Mouse (Mus musculus) limb, embryonic 13.5 days (tissue): ENCODE measurements at regions not wholly inside any gene's neighbourhood (a gene's known extent, or its start where the extent isn't known, plus 50 kb on each side); places are given as distances from the start of the nearest gene placed in this dataset.

Experiments used
- ATAC-seq: fragments of 200-750 bp; cut with Nextera tagmentation; 2 replicates; pipeline ENCODE4 v1.8.0; 2017; ENCODE audit warnings: low read depth, moderate number of reproducible peaks, moderate TSS enrichment; ENCODE audit not compliant: low FRiP score
- H3K27ac ChIP-seq: fragments of 300-500 bp; sonication (generic); 2 replicates; pipeline ENCODE4 v1.5.1; 2015; ENCODE audit warnings: inconsistent platforms, mild to moderate bottlenecking, moderate library complexity
- H3K27me3 ChIP-seq: fragments of 300-500 bp; sonication (generic); 2 replicates; pipeline ENCODE4 v1.6.1; 2015; ENCODE audit warnings: mild to moderate bottlenecking, inconsistent platforms
- H3K36me3 ChIP-seq: fragments of 300-500 bp; sonication (generic); 2 replicates; pipeline ENCODE4 v1.6.1; 2015; ENCODE audit warnings: inconsistent platforms, mild to moderate bottlenecking, moderate library complexity
- H3K4me1 ChIP-seq: fragments of 300-500 bp; sonication (generic); 2 replicates; pipeline ENCODE4 v1.6.1; 2015; ENCODE audit warnings: inconsistent platforms
- H3K4me2 ChIP-seq: fragments of 300-500 bp; sonication (generic); replicated peaks from 2 replicates; pipeline ENCODE4 v1.6.1; 2015; ENCODE audit warnings: inconsistent platforms, mild to moderate bottlenecking, moderate library complexity
- H3K4me3 ChIP-seq: fragments of 300-500 bp; sonication (generic); 2 replicates; pipeline ENCODE4 v1.5.1; 2015; ENCODE audit warnings: moderate library complexity, mild to moderate bottlenecking, inconsistent platforms
- H3K9ac ChIP-seq: fragments of 300-500 bp; sonication (generic); 2 replicates; pipeline ENCODE4 v1.6.1; 2015; ENCODE audit warnings: mild to moderate bottlenecking, inconsistent platforms
- H3K9me3 ChIP-seq: fragments of 300-500 bp; sonication (generic); 2 replicates; pipeline ENCODE4 v1.6.1; 2016; ENCODE audit warnings: inconsistent platforms
- WGBS: fragments of 180-500 bp; shearing (Covaris S2); methylation state at CpG from one replicate; pipeline ENCODE4 v1.1.7; 2015; 5-methylcytosine and 5-hydroxymethylcytosine counted together

GRCm38 (mm10) chrX:13344701-13345100, 63.9 kb downstream of the Ddx3x start:
- WGBS, result 3% methylated on average over 5 of the region's 5 CpGs
- H3K4me2 ChIP-seq, result peak overlapping the region; percentile 53
- H3K27ac ChIP-seq, result peak overlapping the region; percentile 87
- peak overlapping the region; percentile 50; the same call in 1 of the 2 replicates for H3K9ac ChIP-seq
- H3K4me1 ChIP-seq, result peaks cover 25% of the 10 kb centered on the region
- H3K36me3 ChIP-seq, result no peaks in the 10 kb centered on the region
- peaks cover 22% of the 10 kb centered on the region; the same call in 1 of the 2 replicates for H3K27me3 ChIP-seq
- H3K4me3 ChIP-seq, result peak overlapping the region; percentile 11; the same call in 1 of the 2 replicates
- ATAC-seq, result peak; percentile 55; the same call in 1 of the 2 replicates
- H3K9me3 ChIP-seq, result no peaks in the 10 kb centered on the region

DNA sequence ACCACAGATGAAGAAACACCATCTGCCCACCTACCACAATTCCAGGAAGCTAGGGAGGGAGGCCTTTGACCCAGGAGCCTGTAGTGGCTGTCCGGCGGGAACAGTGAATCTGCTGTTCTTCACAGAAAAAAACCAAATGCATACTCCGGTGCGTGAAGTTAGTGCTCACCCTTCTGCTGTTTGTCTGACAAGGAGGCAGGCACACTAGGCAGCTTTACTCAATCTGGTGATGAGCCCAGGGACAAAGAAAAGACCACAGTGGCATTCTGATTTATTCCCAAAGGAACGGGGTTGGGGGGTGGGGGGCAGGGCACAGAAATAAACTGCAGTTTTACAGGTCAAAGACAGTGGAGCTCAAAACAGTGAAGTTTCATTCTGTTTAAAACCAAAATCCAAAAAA, 64.4 kb downstream of the Ddx3x start:
- Histone ChIP-seq H3K36me3 (no peaks in the 10 kb centered on the region), H3K4me1 (peaks cover 25% of the 10 kb centered on the region), H3K4me3 (peak overlapping the region; percentile 11; the same call in 1 of the 2 replicates), H3K9ac (0 out of 2 replicates have a peak overlapping the region, but pooled peaks have one; percentile 50), H3K27me3 (peaks cover 25% of the 10 kb centered on the region; the same call in 1 of the 2 replicates), H3K4me2 (peak overlapping the region; percentile 53), H3K27ac (peak overlapping the region; percentile 87), H3K9me3 (no peaks in the 10 kb centered on the region)
- no peak for ATAC-seq
- 11% methylated on average over 5 of the region's 5 CpGs for WGBS

DNA sequence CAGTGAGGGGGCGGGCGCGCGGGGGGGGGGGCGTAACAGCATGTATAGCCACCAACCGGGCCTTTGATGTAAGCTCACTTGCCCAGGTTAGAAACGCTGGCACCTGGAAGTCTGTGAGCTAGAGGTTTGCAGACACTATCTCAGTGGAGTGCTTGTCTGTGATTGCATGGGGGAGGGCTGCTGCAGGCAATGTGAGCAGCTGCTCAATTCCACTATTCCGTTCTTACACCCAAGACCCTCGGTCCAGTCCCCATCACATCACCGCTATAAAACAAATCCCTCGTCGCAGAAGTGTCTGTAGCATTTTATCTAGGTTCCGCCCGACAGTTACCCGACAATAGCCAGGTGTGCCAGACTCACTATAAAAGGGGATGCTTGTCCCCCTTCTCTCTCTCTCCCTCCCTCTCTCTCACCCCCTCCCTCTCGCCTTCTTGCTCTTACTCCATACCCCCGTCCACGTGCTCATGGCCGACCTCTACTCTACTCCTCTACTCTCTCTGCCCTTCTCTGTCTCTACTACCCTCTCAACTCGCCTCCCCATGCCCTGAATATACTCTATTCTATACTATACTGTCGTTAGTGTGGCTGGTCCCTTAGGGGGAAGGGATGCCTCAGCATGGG, 65.4 kb downstream of the Ddx3x start:
- Histone ChIP-seq H3K27me3 (peaks cover 29% of the 10 kb centered on the region; the same call in 1 of the 2 replicates), H3K9me3 (no peaks in the 10 kb centered on the region), H3K4me1 (peaks cover 25% of the 10 kb centered on the region), H3K4me3 (peak overlapping the region; percentile 43), H3K36me3 (no peaks in the 10 kb centered on the region), H3K27ac (peak overlapping the region; percentile 87), H3K4me2 (peak overlapping the region; percentile 62), H3K9ac (0 out of 2 replicates have a peak overlapping the region, but pooled peaks have one; percentile 53)
- 8% methylated on average over 15 of the region's 21 CpGs for WGBS
- peak; percentile 37; the same call in 1 of the 2 replicates for ATAC-seq

- Histone ChIP-seq H3K4me2 (peak overlapping the region; percentile 62), H3K27me3 (peaks cover 30% of the 10 kb centered on the region; the same call in 1 of the 2 replicates), H3K4me3 (peak overlapping the region; percentile 43), H3K4me1 (peaks cover 25% of the 10 kb centered on the region), H3K9me3 (no peaks in the 10 kb centered on the region), H3K9ac (0 out of 2 replicates have a peak overlapping the region, but pooled peaks have one; percentile 53), H3K27ac (peak overlapping the region; percentile 87), H3K36me3 (no peaks in the 10 kb centered on the region)
- 6% methylated on average over 5 of the region's 5 CpGs for WGBS
- no peak for ATAC-seq
Measured at GRCm38 (mm10) chrX:13346696-13347026, 65.9 kb downstream of the Ddx3x start.

DNA sequence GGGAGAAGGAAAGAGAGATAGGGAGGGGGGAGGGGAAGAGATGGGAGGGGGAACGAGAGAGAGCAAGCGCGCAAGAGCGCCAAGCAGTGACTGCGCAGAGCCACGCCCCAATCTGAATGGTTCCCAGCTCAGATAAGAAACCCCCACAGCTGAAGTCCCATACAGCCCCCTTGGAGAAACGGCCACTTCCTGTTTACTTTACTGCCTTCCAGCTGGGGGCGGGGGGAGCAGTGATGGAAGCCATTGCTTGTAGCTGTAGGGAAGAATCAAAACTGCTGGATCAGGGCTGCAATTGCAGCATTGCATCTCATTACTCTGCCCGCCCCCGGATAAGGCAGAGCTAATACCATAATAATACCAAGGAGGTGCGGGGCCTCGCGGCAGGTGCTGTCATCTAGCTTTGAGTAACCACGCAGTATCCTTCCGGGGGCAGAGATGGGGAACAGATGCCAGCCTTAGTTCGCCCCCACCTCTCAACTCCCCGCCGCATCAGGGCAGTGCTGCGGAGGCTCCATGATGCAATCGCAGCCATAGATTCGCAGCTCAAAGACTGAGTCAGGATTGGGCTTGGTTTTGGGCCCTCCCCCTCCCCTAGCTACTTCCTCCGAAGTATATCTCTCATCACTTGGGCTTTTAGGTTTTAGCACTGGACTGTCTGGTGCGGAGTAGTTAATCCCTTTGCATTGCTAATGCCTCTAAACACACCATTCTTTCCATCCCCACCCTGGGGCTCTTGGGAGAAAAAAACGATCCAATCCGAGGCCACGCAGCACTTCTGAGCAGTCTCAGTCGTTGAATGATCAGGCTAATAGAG, 66.5 kb downstream of the Ddx3x start:
- Histone ChIP-seq H3K4me2 (peak overlapping the region; percentile 62), H3K4me1 (peaks cover 25% of the 10 kb centered on the region), H3K9ac (peak overlapping the region; percentile 53; the same call in 1 of the 2 replicates), H3K36me3 (no peaks in the 10 kb centered on the region), H3K4me3 (peak overlapping the region; percentile 43), H3K27ac (peak overlapping the region; percentile 87), H3K9me3 (no peaks in the 10 kb centered on the region), H3K27me3 (peaks cover 30% of the 10 kb centered on the region; the same call in 1 of the 2 replicates)
- WGBS, result 6% methylated on average over 27 of the region's 27 CpGs
- peak; percentile 87 for ATAC-seq

DNA sequence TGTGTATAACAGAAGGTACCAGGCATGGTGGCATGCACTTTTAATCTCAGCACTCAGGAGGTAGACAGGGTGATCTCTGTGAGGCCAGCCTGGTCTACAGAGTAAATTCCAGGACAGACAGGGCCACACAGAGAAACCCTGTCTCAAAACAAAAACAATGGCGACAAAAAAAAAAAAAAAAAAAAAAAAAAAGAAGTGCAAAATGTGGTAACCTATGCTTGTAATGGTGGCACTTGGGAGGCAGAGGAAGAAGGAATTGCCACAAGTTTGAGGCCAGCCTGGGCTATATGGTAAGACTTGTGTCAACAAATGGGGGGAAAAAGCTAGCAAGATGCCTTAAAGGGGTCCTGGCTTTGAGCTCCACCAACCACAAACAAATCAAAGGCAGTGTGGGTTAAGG, 67.6 kb downstream of the Ddx3x start:
- Histone ChIP-seq H3K4me3 (no peak overlapping the region), H3K27me3 (peaks cover 33% of the 10 kb centered on the region; the same call in 1 of the 2 replicates), H3K9ac (no peak overlapping the region), H3K27ac (no peak overlapping the region), H3K9me3 (no peaks in the 10 kb centered on the region), H3K4me1 (peaks cover 25% of the 10 kb centered on the region), H3K4me2 (no peak overlapping the region), H3K36me3 (no peaks in the 10 kb centered on the region)
- no peak for ATAC-seq
- 73% methylated on average over 1 of the region's 1 CpGs for WGBS

DNA sequence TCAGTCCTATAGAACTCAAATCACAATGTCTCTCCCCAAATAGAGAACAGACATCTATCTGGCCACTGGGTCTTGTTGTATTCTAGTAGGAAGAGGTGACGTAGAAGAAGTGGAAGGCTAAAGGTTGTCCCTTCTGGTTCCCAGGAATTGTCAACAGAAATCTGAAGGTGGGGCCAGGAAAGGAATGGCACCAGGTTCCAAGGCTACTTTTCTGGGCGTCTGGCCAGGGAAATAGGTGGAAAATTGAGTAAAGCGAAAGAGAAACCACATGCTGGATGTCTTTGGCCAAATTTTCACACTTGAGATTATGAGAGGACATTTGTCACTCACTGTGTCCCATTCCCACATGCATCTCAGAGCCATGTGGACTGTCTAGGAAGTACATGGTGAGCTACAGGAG, 69.7 kb downstream of the Ddx3x start:
- no peak overlapping the region for H3K4me2 ChIP-seq
- 73% methylated on average over 3 of the region's 3 CpGs for WGBS
- no peak overlapping the region for H3K27ac ChIP-seq
- no peak overlapping the region for H3K9ac ChIP-seq
- no peaks in the 10 kb centered on the region for H3K9me3 ChIP-seq
- H3K4me3 ChIP-seq, result no peak overlapping the region
- peaks cover 10% of the 10 kb centered on the region; the same call in 1 of the 2 replicates for H3K4me1 ChIP-seq
- peaks cover 30% of the 10 kb centered on the region; the same call in 1 of the 2 replicates for H3K27me3 ChIP-seq
- no peaks in the 10 kb centered on the region for H3K36me3 ChIP-seq
- no peak for ATAC-seq

DNA sequence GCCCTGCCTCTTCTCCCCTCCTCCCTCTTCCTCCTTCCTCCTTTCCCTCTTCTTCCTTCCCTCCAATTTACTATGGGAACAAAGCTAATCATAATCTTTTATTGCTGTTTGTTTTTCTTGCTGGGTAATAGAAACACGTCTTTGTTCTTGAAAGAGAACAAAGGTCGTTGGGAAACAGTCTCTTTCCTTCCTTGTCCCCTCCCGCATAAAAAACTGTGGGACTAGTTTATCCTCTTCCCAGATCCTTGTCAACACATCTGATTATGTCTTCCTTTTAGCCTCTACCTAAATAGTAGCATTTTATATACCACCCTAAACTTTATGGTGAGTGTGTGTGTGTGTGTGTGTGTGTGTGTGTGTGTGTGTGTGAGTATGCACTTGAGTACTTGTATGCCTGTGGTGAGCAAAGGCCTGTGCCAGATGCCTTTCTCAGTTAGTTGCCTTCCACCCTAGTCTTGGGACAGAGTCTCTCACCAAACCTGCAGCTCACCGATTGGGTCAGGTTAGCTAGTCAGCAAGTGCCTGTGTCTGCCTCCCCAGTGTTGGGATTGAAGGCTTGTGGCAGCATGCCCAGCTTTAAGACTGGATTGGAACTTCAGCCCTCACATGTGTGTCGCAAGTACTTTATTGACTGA, 76.5 kb downstream of the Ddx3x start:
- no peaks in the 10 kb centered on the region for H3K36me3 ChIP-seq
- no peak for ATAC-seq
- no peak overlapping the region for H3K9ac ChIP-seq
- H3K27ac ChIP-seq, result no peak overlapping the region
- no peak overlapping the region for H3K4me3 ChIP-seq
- peaks cover 6% of the 10 kb centered on the region; the same call in 1 of the 2 replicates for H3K27me3 ChIP-seq
- H3K4me1 ChIP-seq, result no peaks in the 10 kb centered on the region
- no peak overlapping the region for H3K4me2 ChIP-seq
- H3K9me3 ChIP-seq, result no peaks in the 10 kb centered on the region
- WGBS, result 56% methylated on average over 5 of the region's 5 CpGs

GRCm38 (mm10) chrX:13357973-13358372, 77.2 kb downstream of the Ddx3x start:
- Histone ChIP-seq H3K9me3 (no peaks in the 10 kb centered on the region), H3K27ac (no peak overlapping the region), H3K4me3 (no peak overlapping the region), H3K4me2 (no peak overlapping the region), H3K27me3 (peaks cover 6% of the 10 kb centered on the region; the same call in 1 of the 2 replicates), H3K9ac (no peak overlapping the region), H3K36me3 (no peaks in the 10 kb centered on the region), H3K4me1 (no peaks in the 10 kb centered on the region)
- no peak for ATAC-seq
- WGBS, result 71% methylated on average over 3 of the region's 3 CpGs

GRCm38 (mm10) chrX:13360436-13360835, 79.7 kb downstream of the Ddx3x start:
- Histone ChIP-seq H3K4me1 (no peaks in the 10 kb centered on the region), H3K27ac (no peak overlapping the region), H3K9me3 (no peaks in the 10 kb centered on the region), H3K4me3 (no peak overlapping the region), H3K4me2 (no peak overlapping the region), H3K36me3 (no peaks in the 10 kb centered on the region), H3K9ac (no peak overlapping the region), H3K27me3 (no peaks in the 10 kb centered on the region)
- 82% methylated on average over 5 of the region's 5 CpGs for WGBS
- ATAC-seq, result no peak

DNA sequence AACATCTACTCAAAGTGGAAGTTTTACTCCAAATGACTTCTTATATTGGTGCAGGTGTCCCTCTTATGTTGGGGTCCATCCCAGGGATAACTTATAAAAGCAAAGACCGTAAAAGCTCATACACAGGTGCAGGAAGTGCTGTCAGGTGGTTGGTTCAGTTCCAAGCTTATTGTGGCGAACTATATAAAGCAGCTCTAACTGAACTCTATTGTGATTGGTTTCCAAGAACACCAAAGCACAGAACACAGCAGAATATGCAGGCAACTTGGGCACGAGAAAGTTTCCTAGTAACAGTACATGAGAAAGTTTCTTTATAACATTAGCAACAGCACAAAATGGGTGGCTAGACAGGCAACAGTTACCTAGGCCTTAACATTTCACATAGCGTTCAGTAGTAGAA, 89.5 kb downstream of the Ddx3x start:
- no peak overlapping the region for H3K4me3 ChIP-seq
- H3K36me3 ChIP-seq, result no peaks in the 10 kb centered on the region
- no peak for ATAC-seq
- peaks cover 9% of the 10 kb centered on the region; the same call in 1 of the 2 replicates for H3K27me3 ChIP-seq
- WGBS, result 79% methylated on average over 4 of the region's 4 CpGs
- no peaks in the 10 kb centered on the region for H3K4me1 ChIP-seq
- no peak overlapping the region for H3K4me2 ChIP-seq
- no peak overlapping the region for H3K27ac ChIP-seq
- no peak overlapping the region for H3K9ac ChIP-seq
- H3K9me3 ChIP-seq, result no peaks in the 10 kb centered on the region

GRCm38 (mm10) chrX:13372752-13373151, 92.0 kb downstream of the Ddx3x start:
- Histone ChIP-seq H3K27ac (no peak overlapping the region), H3K9ac (no peak overlapping the region), H3K4me3 (no peak overlapping the region), H3K9me3 (no peaks in the 10 kb centered on the region), H3K4me2 (no peak overlapping the region), H3K4me1 (no peaks in the 10 kb centered on the region), H3K36me3 (no peaks in the 10 kb centered on the region), H3K27me3 (peaks cover 14% of the 10 kb centered on the region; the same call in 1 of the 2 replicates)
- 76% methylated on average over 4 of the region's 4 CpGs for WGBS
- ATAC-seq, result no peak
